Mouse (Mus musculus) neural tube, embryonic 14.5 days (tissue): Measurements from ENCODE around the gene Rem1. TPM values are rescaled to one million over a fixed set of nuclear protein-coding genes. Genes with fewer than 3 reads are reported as not detected.

Source experiments
- ATAC-seq: fragments of 200-750 bp; cut with Nextera tagmentation; 2 replicates; pipeline ENCODE4 v1.8.0; 2017; ENCODE audit warnings: low read depth, mild to moderate bottlenecking, moderate TSS enrichment, moderate library complexity
- H3K27ac ChIP-seq: fragments of 300-500 bp; sonication (generic); 2 replicates; pipeline ENCODE4 v1.5.1; 2014; ENCODE audit warnings: low read depth, mild to moderate bottlenecking, control low read depth, low read length, moderate library complexity, mixed read lengths
- H3K27me3 ChIP-seq: fragments of 300-500 bp; sonication (generic); 2 replicates; pipeline ENCODE4 v1.6.1; 2014; ENCODE audit warnings: low read length; ENCODE audit not compliant: control insufficient read depth, insufficient read depth
- H3K36me3 ChIP-seq: fragments of 300-500 bp; sonication (generic); 2 replicates; pipeline ENCODE4 v1.6.1; 2014; ENCODE audit warnings: low read length, mixed read lengths; ENCODE audit not compliant: control insufficient read depth, insufficient read depth
- H3K4me1 ChIP-seq: fragments of 300-500 bp; sonication (generic); 2 replicates; pipeline ENCODE4 v1.6.1; 2014; ENCODE audit warnings: low read length; ENCODE audit not compliant: control insufficient read depth, insufficient read depth
- H3K4me2 ChIP-seq: fragments of 300-500 bp; sonication (generic); 2 replicates; pipeline ENCODE4 v1.6.1; 2014; ENCODE audit warnings: mild to moderate bottlenecking, low read depth, low read length, control low read depth
- H3K4me3 ChIP-seq: fragments of 300-500 bp; sonication (generic); 2 replicates; pipeline ENCODE4 v1.5.1; 2014; ENCODE audit warnings: low read depth, low read length, control low read depth, mixed read lengths
- H3K9ac ChIP-seq: fragments of 300-500 bp; sonication (generic); replicated peaks from 2 replicates; pipeline ENCODE4 v1.6.1; 2014; ENCODE audit warnings: low read depth, mild to moderate bottlenecking, control low read depth, low read length, mixed read lengths
- H3K9me3 ChIP-seq: fragments of 300-500 bp; sonication (generic); 2 replicates; pipeline ENCODE4 v1.6.1; 2016; ENCODE audit warnings: low read length; ENCODE audit not compliant: control insufficient read depth
- WGBS: fragments of 180-500 bp; shearing (Covaris S2); extraction: QIAGEN DNeasy Blood & Tissue Kit; methylation state at CpG from one replicate; pipeline ENCODE4 v1.1.7; 2014; 5-methylcytosine and 5-hydroxymethylcytosine counted together
- polyA plus RNA-seq: library from polyadenylated mRNA; unstranded; fragments of >200 nt; fragmentation: Nextera tagmentation; extraction: Ambion mirVana; gene quantifications from 2 replicates; pipeline ENCODE4 v1.2.1, GENCODE M21; 2014

Gene Rem1
- polyA plus RNA-seq, 1 experiment from 2014 or later: not detected

- WGBS: 76% methylated on average over 23 of the region's 23 CpGs
- Histone ChIP-seq H3K4me2 (no peak overlapping the region), H3K9me3 (no peaks in the 10 kb centered on the region)
Observed at GRCm38 (mm10) chr2:152636246-152637005, 9.7 kb downstream of the Rem1 start.

GRCm38 (mm10) chr2:152637006-152637322 is 10.2 kb downstream of the Rem1 start:
- Histone ChIP-seq H3K9me3 (no peaks in the 10 kb centered on the region), H3K4me2 (no peak overlapping the region), H3K27me3 (no peaks in the 10 kb centered on the region), H3K4me1 (no peaks in the 10 kb centered on the region), H3K36me3 (no peaks in the 10 kb centered on the region), H3K9ac (no peak overlapping the region), H3K27ac (no peak overlapping the region), H3K4me3 (no peak overlapping the region)
- 81% methylated on average over 6 of the region's 6 CpGs for WGBS
- no peak for ATAC-seq

More at GRCm38 (mm10) chr2:152636246-152637005, 9.7 kb downstream of the Rem1 start:
- Histone ChIP-seq H3K9ac (no peak overlapping the region), H3K27me3 (no peaks in the 10 kb centered on the region), H3K36me3 (no peaks in the 10 kb centered on the region), H3K4me1 (no peaks in the 10 kb centered on the region), H3K4me3 (no peak overlapping the region), H3K27ac (no peak overlapping the region)
- no peak for ATAC-seq

- Histone ChIP-seq H3K36me3 (no peaks in the 10 kb centered on the region), H3K9ac (no peak overlapping the region), H3K9me3 (no peaks in the 10 kb centered on the region), H3K4me1 (no peaks in the 10 kb centered on the region), H3K27ac (no peak overlapping the region), H3K27me3 (no peaks in the 10 kb centered on the region), H3K4me2 (no peak overlapping the region), H3K4me3 (no peak overlapping the region)
- 90% methylated on average over 4 of the region's 4 CpGs for WGBS
- no peak for ATAC-seq
Observed at GRCm38 (mm10) chr2:152637381-152637780, 10.6 kb downstream of the Rem1 start.

GRCm38 (mm10) chr2:152638865-152639264 is 12.1 kb downstream of the Rem1 start:
- H3K4me1 ChIP-seq: no peaks in the 10 kb centered on the region
- H3K9ac ChIP-seq: no peak overlapping the region
- no peak overlapping the region for H3K4me2 ChIP-seq
- WGBS: 54% methylated on average over 6 of the region's 6 CpGs
- no peaks in the 10 kb centered on the region for H3K27me3 ChIP-seq
- no peaks in the 10 kb centered on the region for H3K36me3 ChIP-seq
- no peak overlapping the region for H3K27ac ChIP-seq
- no peak for ATAC-seq
- no peak overlapping the region for H3K4me3 ChIP-seq
- H3K9me3 ChIP-seq: no peaks in the 10 kb centered on the region

GRCm38 (mm10) chr2:152639406-152640113 is 12.8 kb downstream of the Rem1 start:
- no peak for ATAC-seq
- no peaks in the 10 kb centered on the region for H3K27me3 ChIP-seq
- H3K27ac ChIP-seq: no peak overlapping the region

GRCm38 (mm10) chr2:152652901-152653620 is 26.3 kb downstream of the Rem1 start:
- H3K4me2 ChIP-seq: no peak overlapping the region
- no peaks in the 10 kb centered on the region for H3K36me3 ChIP-seq
- no peak overlapping the region for H3K27ac ChIP-seq
- 75% methylated on average over 10 of the region's 10 CpGs for WGBS
- peaks cover 6% of the 10 kb centered on the region; the same call in 1 of the 2 replicates for H3K4me1 ChIP-seq
- no peaks in the 10 kb centered on the region for H3K9me3 ChIP-seq
- H3K27me3 ChIP-seq: no peaks in the 10 kb centered on the region
- H3K9ac ChIP-seq: no peak overlapping the region
- H3K4me3 ChIP-seq: no peak overlapping the region
- no peak for ATAC-seq

More at GRCm38 (mm10) chr2:152639406-152640113, 12.8 kb downstream of the Rem1 start:
- Histone ChIP-seq H3K9ac (no peak overlapping the region), H3K4me3 (no peak overlapping the region), H3K4me2 (no peak overlapping the region), H3K9me3 (no peaks in the 10 kb centered on the region), H3K36me3 (no peaks in the 10 kb centered on the region), H3K4me1 (no peaks in the 10 kb centered on the region)
- 12% methylated on average over 11 of the region's 11 CpGs for WGBS

GRCm38 (mm10) chr2:152653874-152654715 is 27.3 kb downstream of the Rem1 start:
- peak overlapping the region; percentile 76 for H3K27ac ChIP-seq
- ATAC-seq: peak; percentile 93
- peaks cover 6% of the 10 kb centered on the region; the same call in 1 of the 2 replicates for H3K4me1 ChIP-seq
- peak overlapping the region; percentile 17; the same call in 1 of the 2 replicates for H3K4me2 ChIP-seq
- no peaks in the 10 kb centered on the region for H3K9me3 ChIP-seq
- H3K27me3 ChIP-seq: no peaks in the 10 kb centered on the region
- no peak overlapping the region for H3K9ac ChIP-seq
- H3K4me3 ChIP-seq: no peak overlapping the region
- WGBS: 41% methylated on average over 14 of the region's 14 CpGs
- no peaks in the 10 kb centered on the region for H3K36me3 ChIP-seq

- no peak overlapping the region for H3K27ac ChIP-seq
- no peaks in the 10 kb centered on the region for H3K27me3 ChIP-seq
- no peak overlapping the region for H3K9ac ChIP-seq
- ATAC-seq: no peak
- no peaks in the 10 kb centered on the region for H3K9me3 ChIP-seq
- peaks cover 6% of the 10 kb centered on the region; the same call in 1 of the 2 replicates for H3K4me1 ChIP-seq
- H3K4me3 ChIP-seq: no peak overlapping the region
- 59% methylated on average over 10 of the region's 10 CpGs for WGBS
- H3K36me3 ChIP-seq: no peaks in the 10 kb centered on the region
- H3K4me2 ChIP-seq: no peak overlapping the region
Observed at GRCm38 (mm10) chr2:152657398-152657797, 30.6 kb downstream of the Rem1 start.
